Mouse (Mus musculus) gonadal fat pad, adult 2 months (tissue): ENCODE results near the gene Zfp462. TPM values are rescaled to one million over a fixed set of nuclear protein-coding genes. Genes with fewer than 3 reads are reported as not detected.

Experiments
- DNase-seq: peaks from one replicate; pipeline ENCODE4 v3.0.0-alpha.2; 2012; ENCODE audit warnings: low read depth
- polyA plus RNA-seq: library from polyadenylated mRNA; depleted of rRNA; stranded (reverse); fragments of >200 nt; gene quantifications from 2 replicates; pipeline ENCODE4 v1.2.3, GENCODE M21; 2012

The Zfp462 gene
- polyA plus RNA-seq, 1 experiment: 7.2 TPM

GRCm38 (mm10) chr4:55047266-55047665, 102.4 kb downstream of the Zfp462 start:
- no peak for DNase-seq

DNA sequence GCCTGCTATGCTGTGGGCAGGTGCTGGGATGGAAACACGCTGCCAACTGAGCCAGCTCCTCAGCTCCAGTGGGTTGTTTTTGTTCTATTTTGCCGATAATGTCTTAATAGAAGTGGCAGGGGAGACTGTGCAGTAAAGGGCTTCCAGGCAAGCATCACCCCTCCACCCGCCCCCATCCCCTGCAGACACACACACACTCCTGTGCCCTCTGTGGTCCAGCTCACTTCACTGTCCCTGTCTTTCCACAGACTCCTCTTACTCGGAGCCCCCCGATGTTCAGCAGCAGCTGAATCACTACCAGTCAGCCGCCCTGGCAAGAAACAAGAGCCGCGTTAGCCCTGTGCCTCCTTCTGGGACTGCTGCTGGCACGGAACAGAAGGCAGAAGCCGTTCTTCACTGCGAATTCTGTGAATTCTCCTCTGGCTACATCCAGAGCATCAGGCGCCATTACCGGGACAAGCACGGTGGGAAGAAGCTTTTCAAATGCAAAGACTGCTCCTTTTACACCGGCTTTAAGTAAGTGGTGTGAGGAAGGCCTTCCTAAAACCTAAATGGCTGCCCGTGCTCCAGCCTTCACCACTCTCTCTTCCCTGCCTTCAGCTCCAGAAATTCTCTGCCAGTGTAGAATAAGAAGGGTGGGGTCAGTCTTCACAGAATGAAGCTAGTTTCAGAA, 105.2 kb downstream of the Zfp462 start:
- DNase-seq: no peak

GRCm38 (mm10) chr4:55051345-55051744, 106.5 kb downstream of the Zfp462 start:
- no peak for DNase-seq

GRCm38 (mm10) chr4:55052686-55053085, 107.8 kb downstream of the Zfp462 start:
- no peak for DNase-seq

DNA sequence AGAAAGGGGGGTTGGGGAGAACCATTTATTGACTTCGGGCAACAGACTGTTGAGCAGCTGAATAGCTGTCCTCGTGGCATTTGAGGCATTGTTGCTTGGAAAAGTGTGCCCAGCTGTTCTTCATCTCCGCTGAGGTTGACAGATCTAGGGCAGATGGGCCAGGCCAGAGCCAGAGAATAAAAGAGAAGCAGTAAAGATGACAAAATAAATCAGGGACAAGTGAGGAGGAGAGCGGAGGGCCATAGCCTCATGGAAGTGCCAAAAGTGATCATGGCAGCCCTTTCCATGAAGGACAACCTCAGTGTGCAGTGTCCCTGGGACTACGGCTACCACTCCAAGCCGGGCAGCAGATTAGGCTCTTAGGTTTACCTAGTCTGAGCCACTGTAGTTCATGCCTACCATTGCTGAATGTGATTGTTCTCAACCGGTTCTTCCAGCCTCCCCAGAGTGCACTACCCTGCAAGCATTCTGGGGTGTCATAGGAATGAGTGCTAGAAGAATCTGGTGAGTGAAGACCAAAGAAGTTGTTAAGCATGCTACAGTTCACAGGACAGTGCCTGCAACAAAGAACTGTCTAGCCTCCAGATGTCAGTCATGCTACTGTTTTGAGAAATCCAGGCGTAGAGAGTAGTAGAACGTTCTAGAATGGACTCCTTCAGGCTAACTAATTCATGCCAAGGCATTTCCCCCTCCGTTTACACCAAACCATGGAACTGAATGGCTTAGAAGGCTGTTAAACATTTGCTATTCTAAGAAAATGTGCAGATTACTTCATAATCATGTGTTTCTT, 113.0 kb downstream of the Zfp462 start:
- DNase-seq: no peak

GRCm38 (mm10) chr4:55058901-55059300, 114.1 kb downstream of the Zfp462 start:
- no peak for DNase-seq

- DNase-seq: no peak
Observed at GRCm38 (mm10) chr4:55066341-55067170, 121.7 kb downstream of the Zfp462 start.

DNA sequence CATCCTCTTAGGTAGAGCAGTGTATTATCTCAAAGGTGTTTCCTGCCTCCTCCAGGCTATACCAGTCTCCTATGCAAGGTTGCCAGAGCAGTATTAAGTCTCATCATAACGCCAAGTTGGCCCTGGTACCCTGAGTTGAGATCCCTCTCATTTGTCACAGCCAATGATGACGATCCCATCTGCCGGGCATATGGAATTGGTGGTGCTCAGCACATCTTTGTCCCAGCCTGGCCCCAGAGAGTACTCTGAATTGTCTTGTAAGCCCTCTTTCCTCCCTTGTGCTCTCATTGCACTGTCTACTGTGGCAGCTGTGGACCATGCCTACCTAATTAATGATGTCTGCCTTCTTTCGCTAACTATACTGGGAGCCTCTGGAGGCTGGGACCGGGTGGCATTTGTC, 126.7 kb downstream of the Zfp462 start:
- no peak for DNase-seq

GRCm38 (mm10) chr4:55077133-55077889, 132.5 kb downstream of the Zfp462 start:
- no peak for DNase-seq

- no peak for DNase-seq
Observed at GRCm38 (mm10) chr4:55077902-55078716, 133.3 kb downstream of the Zfp462 start.

DNA sequence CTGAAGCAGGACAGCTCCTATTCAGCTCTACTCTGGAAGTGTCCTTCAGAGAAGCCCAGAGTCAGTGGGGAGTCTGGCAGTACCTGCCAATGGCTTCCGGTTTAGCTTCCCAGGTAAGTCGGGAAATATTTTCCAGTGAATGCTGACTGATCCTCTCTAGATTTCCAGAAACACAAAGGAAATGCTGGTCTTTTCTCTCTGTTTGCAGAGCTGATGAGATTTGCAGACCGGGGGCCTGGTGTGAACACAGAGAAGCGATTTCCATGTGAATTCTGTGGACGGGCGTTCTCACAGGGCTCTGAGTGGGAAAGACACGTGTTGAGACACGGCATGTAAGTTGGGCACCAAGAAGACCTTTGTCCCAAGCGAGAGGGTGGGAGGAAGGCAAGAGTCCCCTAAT, 134.2 kb downstream of the Zfp462 start:
- DNase-seq: no peak

DNA sequence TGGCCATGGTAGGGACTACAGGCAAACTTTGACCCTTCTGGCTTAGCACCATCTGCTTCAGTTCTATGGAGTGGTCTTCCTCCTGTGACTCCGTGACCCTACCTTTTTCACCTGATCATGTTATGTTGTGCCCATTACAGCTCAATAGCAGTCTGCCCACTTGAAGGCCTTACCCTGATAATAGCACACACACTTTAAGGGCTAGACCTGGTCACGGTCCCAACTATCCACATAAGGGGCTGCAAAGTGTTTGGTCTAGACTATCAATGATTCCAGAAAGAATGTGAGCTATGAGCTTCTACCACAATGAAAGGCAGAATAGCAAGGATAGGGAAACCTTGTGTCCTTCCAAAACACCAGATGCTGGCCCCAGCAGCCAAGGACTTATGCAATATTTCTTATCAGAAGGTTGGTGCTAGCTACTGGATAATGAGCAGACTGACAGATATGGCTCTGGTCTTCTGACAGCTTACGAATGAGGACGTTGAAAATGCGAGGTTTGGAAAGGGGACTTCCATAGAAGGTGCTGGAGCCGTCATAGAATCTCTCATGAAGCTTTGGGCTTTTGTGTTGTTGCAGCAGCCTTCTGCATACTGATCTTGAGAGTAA, 139.3 kb downstream of the Zfp462 start:
- no peak for DNase-seq

- no peak for DNase-seq
Observed at GRCm38 (mm10) chr4:55088153-55088552, 143.3 kb downstream of the Zfp462 start.

DNA sequence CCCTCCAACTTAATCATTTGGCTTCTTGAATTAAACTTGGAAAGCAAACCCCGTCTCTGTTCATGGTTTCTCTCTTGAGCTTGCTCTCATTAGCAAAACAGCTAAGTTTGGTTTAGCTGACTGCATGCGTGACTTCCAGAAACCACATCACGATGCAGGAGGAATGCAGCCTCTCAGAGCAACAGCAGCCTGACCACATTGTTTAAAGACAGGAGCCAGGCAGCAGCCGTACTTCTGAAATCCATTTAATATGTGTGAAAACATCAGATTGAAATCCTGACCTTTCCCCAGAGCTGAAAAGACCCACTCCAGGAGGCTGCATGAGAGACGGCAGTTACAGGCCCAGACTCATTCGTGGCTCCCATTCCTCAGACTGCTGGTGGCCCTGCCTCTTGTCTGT, 144.1 kb downstream of the Zfp462 start:
- DNase-seq: no peak

- no peak for DNase-seq
Observed at GRCm38 (mm10) chr4:55097157-55097556, 152.3 kb downstream of the Zfp462 start.

DNA sequence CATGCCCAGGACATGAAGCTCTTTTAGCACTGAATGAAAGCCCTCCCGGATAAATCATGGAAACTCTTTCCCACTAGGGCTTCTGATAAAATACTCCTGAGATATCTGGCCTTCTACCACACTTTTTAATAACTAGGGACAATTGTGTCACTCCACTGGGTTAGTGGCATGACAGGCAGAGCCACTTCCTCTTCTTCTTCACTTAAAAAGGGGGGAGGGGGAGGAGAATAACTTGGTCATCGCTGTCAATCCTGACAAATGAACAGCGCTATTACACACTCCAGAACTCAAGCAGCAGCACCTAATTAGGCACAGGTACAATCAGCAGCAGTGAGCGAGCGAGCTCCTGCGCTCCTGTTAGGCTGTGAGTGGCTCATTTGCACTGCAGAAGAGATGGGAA, 153.5 kb downstream of the Zfp462 start:
- no peak for DNase-seq

GRCm38 (mm10) chr4:55100851-55101250, 156.0 kb downstream of the Zfp462 start:
- DNase-seq: no peak

DNA sequence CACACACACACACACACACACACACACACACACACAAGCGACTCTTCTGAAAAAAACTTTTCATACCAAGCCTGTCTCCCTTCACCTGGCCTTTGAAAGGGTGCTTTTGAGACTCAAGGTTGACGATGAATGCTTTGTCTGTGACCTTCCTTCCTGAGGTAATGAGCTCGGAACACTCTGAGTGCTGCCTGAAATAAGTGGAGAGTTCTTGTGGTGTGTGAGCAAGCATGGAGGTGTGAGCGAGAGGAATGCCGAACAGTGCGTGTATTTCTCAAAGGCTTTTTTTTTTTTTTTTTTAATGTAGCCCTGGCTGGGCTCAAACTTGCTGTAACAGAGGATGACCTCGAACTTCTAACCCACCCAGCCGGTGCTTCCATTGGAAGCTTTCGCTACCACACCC, 156.8 kb downstream of the Zfp462 start:
- no peak for DNase-seq

- DNase-seq: no peak
Observed at GRCm38 (mm10) chr4:55102382-55102781, 157.5 kb downstream of the Zfp462 start.

DNA sequence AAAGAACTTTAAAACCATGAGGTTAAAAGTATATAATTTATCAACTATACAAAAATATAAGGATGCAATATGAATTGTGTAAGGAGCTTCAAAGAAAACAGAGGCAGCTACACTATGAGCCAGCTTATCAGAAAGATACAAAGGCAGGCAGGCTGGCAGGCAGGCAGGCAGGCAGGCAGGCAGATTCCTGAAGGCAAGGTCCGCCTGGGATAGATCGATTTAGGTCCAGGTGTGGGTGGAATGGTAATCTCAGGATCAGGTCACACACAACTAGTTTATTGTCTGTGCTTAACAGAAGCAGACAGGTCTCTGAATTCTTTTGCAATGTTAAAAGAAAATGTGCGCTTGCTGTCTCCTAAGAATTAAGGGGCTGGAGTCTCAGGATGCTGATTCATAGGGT, 158.7 kb downstream of the Zfp462 start:
- no peak for DNase-seq
